Mouse (Mus musculus): ENCODE measurements around the gene Olfr596. TPM values are rescaled to one million over a fixed set of nuclear protein-coding genes. Genes with fewer than 3 reads are reported as not detected.
"Not testable (repeated sequence)": the region's sequence is repeated elsewhere in the genome, so short reads cannot be mapped to it uniquely, and the experiment has no call there.

Gene Olfr596
- polyA plus RNA-seq (2015; fragmentation: Nextera tagmentation; extraction: Ambion mirVana) = not detected in 2 replicates

- 53% methylated on average over 2 of the region's 2 CpGs for WGBS (ENCODE audit: insufficient replicate concordance)
- not testable (repeated sequence) for H3K9ac ChIP-seq (ENCODE audit: low read depth, low read length); H3K4me2 ChIP-seq (ENCODE audit: low read depth, low read length); H3K36me3 ChIP-seq (ENCODE audit: control insufficient read depth, insufficient read depth); H3K4me1 ChIP-seq (ENCODE audit: control insufficient read depth, low read depth, low read length); H3K4me3 ChIP-seq (ENCODE audit: low read depth, low read length); H3K27me3 ChIP-seq (ENCODE audit: control insufficient read depth, insufficient read depth, low read depth, low read length); ATAC-seq (ENCODE audit: low read depth); H3K9me3 ChIP-seq (replicated peaks; ENCODE audit: control insufficient read depth, low read length); H3K27ac ChIP-seq (ENCODE audit: low read length)
Measured at GRCm38 (mm10) chr7:103305348-103305747, at the start of gene Olfr596. Olfr596 (plus strand) TSS chr7:103305648.

GRCm38 (mm10) chr7:103316015-103316414 is 10.6 kb downstream of the Olfr596 start, which contains the start of gene Olfr597:
Olfr597 (plus strand) TSS chr7:103316315.
- H3K9me3 ChIP-seq (replicated peaks; ENCODE audit: control insufficient read depth, low read length); H3K27me3 ChIP-seq (ENCODE audit: control insufficient read depth, insufficient read depth, low read depth, low read length); H3K27ac ChIP-seq (ENCODE audit: low read length); H3K4me1 ChIP-seq (ENCODE audit: control insufficient read depth, low read depth, low read length); H3K36me3 ChIP-seq (ENCODE audit: control insufficient read depth, insufficient read depth); ATAC-seq (ENCODE audit: low read depth); H3K4me3 ChIP-seq (ENCODE audit: low read depth, low read length); H3K4me2 ChIP-seq (ENCODE audit: low read depth, low read length); H3K9ac ChIP-seq (ENCODE audit: low read depth, low read length): not testable (repeated sequence)
- 68% methylated on average over 2 of the region's 2 CpGs for WGBS (ENCODE audit: insufficient replicate concordance)

GRCm38 (mm10) chr7:103323268-103323667 is 17.8 kb downstream of the Olfr596 start, which contains the start of gene Olfr598:
Olfr598 (plus strand) TSS chr7:103323568.
- no peak within 1 kb of the TSS for H3K4me2 ChIP-seq (ENCODE audit: low read depth, low read length)
- no peaks in the 10 kb centered on the region for H3K27me3 ChIP-seq (ENCODE audit: control insufficient read depth, insufficient read depth, low read depth, low read length)

GRCm38 (mm10) chr7:103335617-103336016 is 30.2 kb downstream of the Olfr596 start, which contains the start of gene Olfr599:
Olfr599 (plus strand) TSS chr7:103335917.
- Histone ChIP-seq H3K36me3 (ENCODE audit: control insufficient read depth, insufficient read depth) (no peaks in the 10 kb centered on the region), H3K9me3 (replicated peaks; ENCODE audit: control insufficient read depth, low read length) (no peaks in the 10 kb centered on the region), H3K27me3 (ENCODE audit: control insufficient read depth, insufficient read depth, low read depth, low read length) (no peaks in the 10 kb centered on the region), H3K4me3 (ENCODE audit: low read depth, low read length) (no peak within 1 kb of the TSS), H3K4me2 (ENCODE audit: low read depth, low read length) (no peak within 1 kb of the TSS), H3K4me1 (ENCODE audit: control insufficient read depth, low read depth, low read length) (no peaks in the 10 kb centered on the region), H3K9ac (ENCODE audit: low read depth, low read length) (no peak within 1 kb of the TSS), H3K27ac (ENCODE audit: low read length) (no peak within 1 kb of the TSS)
- 72% methylated on average over 1 of the region's 1 CpGs for WGBS (ENCODE audit: insufficient replicate concordance)
- no peak for ATAC-seq (ENCODE audit: low read depth)

More at GRCm38 (mm10) chr7:103323268-103323667, 17.8 kb downstream of the Olfr596 start, which contains the start of gene Olfr598:
- no peak for ATAC-seq (ENCODE audit: low read depth)
- no peaks in the 10 kb centered on the region for H3K9me3 ChIP-seq (replicated peaks; ENCODE audit: control insufficient read depth, low read length)
- H3K36me3 ChIP-seq (ENCODE audit: control insufficient read depth, insufficient read depth) = no peaks in the 10 kb centered on the region
- H3K27ac ChIP-seq (ENCODE audit: low read length) = no peak within 1 kb of the TSS
- no peak within 1 kb of the TSS for H3K4me3 ChIP-seq (ENCODE audit: low read depth, low read length)
- H3K9ac ChIP-seq (ENCODE audit: low read depth, low read length) = no peak within 1 kb of the TSS
- H3K4me1 ChIP-seq (ENCODE audit: control insufficient read depth, low read depth, low read length) = no peaks in the 10 kb centered on the region

GRCm38 (mm10) chr7:103349569-103349968 is 44.1 kb downstream of the Olfr596 start, which contains the start of gene Olfr600:
Olfr600 (minus strand) TSS chr7:103349669.
- H3K4me2 ChIP-seq (ENCODE audit: low read depth, low read length) = no peak within 1 kb of the TSS
- H3K9me3 ChIP-seq (replicated peaks; ENCODE audit: control insufficient read depth, low read length) = no peaks in the 10 kb centered on the region
- H3K27ac ChIP-seq (ENCODE audit: low read length) = no peak within 1 kb of the TSS

More at GRCm38 (mm10) chr7:103349569-103349968, 44.1 kb downstream of the Olfr596 start, which contains the start of gene Olfr600:
- Histone ChIP-seq H3K4me1 (ENCODE audit: control insufficient read depth, low read depth, low read length) (no peaks in the 10 kb centered on the region), H3K36me3 (ENCODE audit: control insufficient read depth, insufficient read depth) (no peaks in the 10 kb centered on the region), H3K4me3 (ENCODE audit: low read depth, low read length) (no peak within 1 kb of the TSS), H3K27me3 (ENCODE audit: control insufficient read depth, insufficient read depth, low read depth, low read length) (no peaks in the 10 kb centered on the region), H3K9ac (ENCODE audit: low read depth, low read length) (no peak within 1 kb of the TSS)
- no peak for ATAC-seq (ENCODE audit: low read depth)

Small RNA genes within 50 kb of the gene (microRNA-seq; reads per million reads assigned to microRNA genes)
- gene Gm23550 (not detected), gene Gm25171 (not detected)

Other genes starting within 250 kb of the Olfr596 start
- not detected in 2 replicates for gene Olfr584, start 223.8 kb upstream of the Olfr596 start, polyA plus RNA-seq (2015; fragmentation: Nextera tagmentation; extraction: Ambion mirVana)
- gene Olfr585, start 207.9 kb upstream of the Olfr596 start, polyA plus RNA-seq (2015; fragmentation: Nextera tagmentation; extraction: Ambion mirVana) = not detected in 2 replicates
- gene Olfr586, start 180.0 kb upstream of the Olfr596 start, polyA plus RNA-seq (2015; fragmentation: Nextera tagmentation; extraction: Ambion mirVana) = not detected in 2 replicates
- gene Olfr588-ps1, start 164.8 kb upstream of the Olfr596 start, polyA plus RNA-seq (2015; fragmentation: Nextera tagmentation; extraction: Ambion mirVana) = not detected in 2 replicates
- not detected in 2 replicates for gene Olfr589, start 149.3 kb upstream of the Olfr596 start, polyA plus RNA-seq (2015; fragmentation: Nextera tagmentation; extraction: Ambion mirVana)
- gene Olfr591, start 127.3 kb upstream of the Olfr596 start, polyA plus RNA-seq (2015; fragmentation: Nextera tagmentation; extraction: Ambion mirVana) = not detected in 2 replicates
- not detected in 2 replicates for gene Olfr592, start 120.8 kb upstream of the Olfr596 start, polyA plus RNA-seq (2015; fragmentation: Nextera tagmentation; extraction: Ambion mirVana)
- gene Olfr593, start 93.8 kb upstream of the Olfr596 start, polyA plus RNA-seq (2015; fragmentation: Nextera tagmentation; extraction: Ambion mirVana) = not detected in 2 replicates
- gene Olfr594, start 88.7 kb upstream of the Olfr596 start, polyA plus RNA-seq (2015; fragmentation: Nextera tagmentation; extraction: Ambion mirVana) = not detected in 2 replicates
- gene Usp17ld, start 53.1 kb upstream of the Olfr596 start, polyA plus RNA-seq (2015; fragmentation: Nextera tagmentation; extraction: Ambion mirVana) = not detected in 2 replicates
- not detected in 2 replicates for gene Olfr597, start 10.7 kb downstream of the Olfr596 start, polyA plus RNA-seq (2015; fragmentation: Nextera tagmentation; extraction: Ambion mirVana)
- gene Olfr598, start 17.9 kb downstream of the Olfr596 start, polyA plus RNA-seq (2015; fragmentation: Nextera tagmentation; extraction: Ambion mirVana) = not detected in 2 replicates
- not detected in 2 replicates for gene Olfr599, start 30.3 kb downstream of the Olfr596 start, polyA plus RNA-seq (2015; fragmentation: Nextera tagmentation; extraction: Ambion mirVana)
- gene Olfr600, start 44.0 kb downstream of the Olfr596 start, polyA plus RNA-seq (2015; fragmentation: Nextera tagmentation; extraction: Ambion mirVana) = not detected in 2 replicates
- not detected in 2 replicates for gene Olfr601, start 57.0 kb downstream of the Olfr596 start, polyA plus RNA-seq (2015; fragmentation: Nextera tagmentation; extraction: Ambion mirVana)
- gene Olfr603, start 80.5 kb downstream of the Olfr596 start, polyA plus RNA-seq (2015; fragmentation: Nextera tagmentation; extraction: Ambion mirVana) = not detected in 2 replicates
- gene Usp17lc, start 109.4 kb downstream of the Olfr596 start, polyA plus RNA-seq (2015; fragmentation: Nextera tagmentation; extraction: Ambion mirVana) = not detected in 2 replicates
- not detected in 2 replicates for gene Olfr605, start 139.8 kb downstream of the Olfr596 start, polyA plus RNA-seq (2015; fragmentation: Nextera tagmentation; extraction: Ambion mirVana)
- not detected in 2 replicates for gene Olfr606, start 143.4 kb downstream of the Olfr596 start, polyA plus RNA-seq (2015; fragmentation: Nextera tagmentation; extraction: Ambion mirVana)
- not detected in 2 replicates for gene Olfr607, start 158.5 kb downstream of the Olfr596 start, polyA plus RNA-seq (2015; fragmentation: Nextera tagmentation; extraction: Ambion mirVana)
- gene Olfr608, start 164.2 kb downstream of the Olfr596 start, polyA plus RNA-seq (2015; fragmentation: Nextera tagmentation; extraction: Ambion mirVana) = not detected in 2 replicates
- not detected in 2 replicates for gene Olfr609, start 192.4 kb downstream of the Olfr596 start, polyA plus RNA-seq (2015; fragmentation: Nextera tagmentation; extraction: Ambion mirVana)
- not detected in 2 replicates for gene Olfr610, start 206.5 kb downstream of the Olfr596 start, polyA plus RNA-seq (2015; fragmentation: Nextera tagmentation; extraction: Ambion mirVana)
- not detected in 2 replicates for gene Olfr611, start 215.2 kb downstream of the Olfr596 start, polyA plus RNA-seq (2015; fragmentation: Nextera tagmentation; extraction: Ambion mirVana)
- not detected in 2 replicates for gene Olfr612, start 237.1 kb downstream of the Olfr596 start, polyA plus RNA-seq (2015; fragmentation: Nextera tagmentation; extraction: Ambion mirVana)
- not detected in 2 replicates for gene Olfr613, start 242.4 kb downstream of the Olfr596 start, polyA plus RNA-seq (2015; fragmentation: Nextera tagmentation; extraction: Ambion mirVana)

All from liver, embryonic 16.5 days (tissue).